Comparison of ENCODE assay signal across 8 mouse cellular contexts in the genomic region with DNA sequence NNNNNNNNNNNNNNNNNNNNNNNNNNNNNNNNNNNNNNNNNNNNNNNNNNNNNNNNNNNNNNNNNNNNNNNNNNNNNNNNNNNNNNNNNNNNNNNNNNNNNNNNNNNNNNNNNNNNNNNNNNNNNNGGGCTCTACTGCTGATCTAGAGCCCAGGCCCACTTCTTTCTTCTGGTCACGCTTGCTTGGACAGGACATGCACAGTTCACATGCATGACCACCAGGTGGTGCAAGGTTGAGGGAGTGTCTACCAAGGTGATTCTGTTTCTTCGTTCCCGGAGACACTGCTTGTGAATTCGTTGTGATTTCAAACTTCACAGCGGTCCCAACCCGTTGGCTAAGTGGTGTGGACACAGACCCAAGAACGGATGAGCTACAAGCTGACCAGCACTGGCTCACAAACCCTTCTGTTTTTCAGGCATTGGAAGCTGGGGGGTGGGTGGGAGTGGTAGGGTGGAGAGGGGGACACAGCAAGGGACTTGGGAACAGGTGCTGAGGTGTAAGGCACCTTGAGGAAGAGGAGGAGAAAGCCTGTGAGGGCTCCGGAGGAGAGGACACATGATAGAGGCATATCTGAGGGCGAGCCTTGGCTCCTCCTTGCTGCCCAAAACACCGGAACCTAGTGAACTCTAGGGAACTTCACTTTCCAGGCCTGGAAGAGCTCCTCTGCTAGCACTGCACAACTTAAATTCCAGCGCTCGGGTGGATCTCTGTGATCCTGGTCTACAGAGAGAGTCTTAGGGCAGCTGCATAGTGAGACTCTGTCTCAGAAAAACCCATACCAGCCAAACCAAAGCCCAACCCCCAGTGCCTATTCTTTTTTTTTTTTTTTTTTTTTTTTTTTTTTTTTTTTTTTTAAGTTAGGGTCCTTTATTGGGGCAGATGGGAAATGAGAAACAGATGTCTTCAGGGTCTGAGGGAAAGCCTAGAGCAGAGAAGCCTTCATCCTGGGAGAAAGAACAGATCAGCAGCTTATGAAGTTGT. TPM values are rescaled to one million over a fixed set of nuclear protein-coding genes. Genes with fewer than 3 reads are reported as not detected.
DNase-seq lines count a peak whose midpoint lies in the region; ATAC-seq lines count a peak whose summit lies in the region.

No protein-coding gene starts in this region.

- H3K27me3 ChIP-seq in heart, embryonic 14.5 days (ENCODE audit: control insufficient read depth, insufficient read depth, low read length), result no peaks in the 10 kb centered on the region
- H3K27me3 ChIP-seq in neural tube, embryonic 15.5 days (replicated peaks), result no peaks in the 10 kb centered on the region

- peak overlapping the region; percentile 74 for H3K4me2 ChIP-seq in heart, embryonic 14.5 days (ENCODE audit: low read length)
- H3K4me2 ChIP-seq in neural tube, embryonic 15.5 days, result peak overlapping the region; percentile 41

- peak overlapping the region; percentile 19 to 27; a peak in 3 of 4 replicates for H3K4me3 ChIP-seq in heart, embryonic 14.5 days (ENCODE audit: control insufficient read depth in 1 of 2, insufficient read depth in 1 of 2, low read depth in 1 of 2, low read length in 2 of 2)
- H3K4me3 ChIP-seq in neural tube, embryonic 15.5 days (replicated peaks), result 0 out of 2 replicates have a peak overlapping the region, but pooled peaks have one; percentile 5

- peaks cover 7 to 9% of the 10 kb centered on the region in 2 experiments for H3K4me1 ChIP-seq in heart, embryonic 14.5 days (ENCODE audit: control insufficient read depth in 2 of 2, insufficient read depth in 2 of 2, low read length in 2 of 2)
- H3K4me1 ChIP-seq in neural tube, embryonic 15.5 days, result peaks cover 13% of the 10 kb centered on the region

- no peaks in the 10 kb centered on the region for H3K9me3 ChIP-seq in heart, embryonic 14.5 days (ENCODE audit: control insufficient read depth, low read length)
- H3K9me3 ChIP-seq in neural tube, embryonic 15.5 days (replicated peaks), result no peaks in the 10 kb centered on the region

- peak; percentile 80 for DNase-seq in brain, adult 2 months (ENCODE audit: low read depth, low spot score)
- peak; percentile 89 for DNase-seq in kidney, postnatal 10 days
- peak; percentile 78 to 85 for DNase-seq in lung, adult 18-20 months
- DNase-seq in thymus, adult 18-20 months, result peak; percentile 32 to 63

- no peaks in the 10 kb centered on the region for H3K36me3 ChIP-seq in heart, embryonic 14.5 days (ENCODE audit: control insufficient read depth, insufficient read depth, low read length)
- no peaks in the 10 kb centered on the region for H3K36me3 ChIP-seq in neural tube, embryonic 15.5 days

- ATAC-seq in CD4-positive, CD25-positive, alpha-beta regulatory T cell, adult 4 months, result peak; percentile 69
- peak; percentile 80 for ATAC-seq in erythroblast, adult 5-6 weeks (replicated peaks; ENCODE audit: low FRiP score, poor library complexity, severe bottlenecking)
- ATAC-seq in heart, embryonic 14.5 days (ENCODE audit: insufficient number of reproducible peaks, insufficient read depth, low FRiP score, low read depth), result peak; percentile 52; the same call in 1 of the 2 replicates
- no peak for ATAC-seq in neural tube, embryonic 15.5 days (ENCODE audit: low FRiP score)

- WGBS in heart, embryonic 14.5 days, result 15% methylated on average over 12 of the region's 12 CpGs
- WGBS in neural tube, embryonic 15.5 days, result 22% methylated on average over 12 of the region's 12 CpGs

- peak overlapping the region in 1 of 2 experiments; percentile 50; a peak in 2 of 4 replicates for H3K27ac ChIP-seq in heart, embryonic 14.5 days (replicated peaks in 1 of 2; ENCODE audit: control insufficient read depth in 1 of 2, insufficient read depth in 1 of 2, low read depth in 2 of 2, low read length in 2 of 2)
- no peak overlapping the region for H3K27ac ChIP-seq in neural tube, embryonic 15.5 days (replicated peaks)

- H3K9ac ChIP-seq in heart, embryonic 14.5 days (ENCODE audit: low read length), result peak overlapping the region; percentile 65
- H3K9ac ChIP-seq in neural tube, embryonic 15.5 days (replicated peaks), result no peak overlapping the region

RNA-seq across cellular contexts. Expression of gene Smu1, which starts 16.8 kb away (rescaled TPM):
- polyA plus RNA-seq in CD4-positive, CD25-positive, alpha-beta regulatory T cell, adult 4 months (2017; shearing (Covaris generic)), result 100 to 1,000 TPM; 122 to 123 TPM
- 19.0 and 23.8 TPM in 2 replicates for total RNA-seq in erythroblast, adult 5-6 weeks (2015; ENCODE audit: low replicate concordance)
- total RNA-seq in erythroblast, adult 5-6 weeks (2017; ENCODE audit: low replicate concordance), result 24.4 and 30.8 TPM in 2 replicates
- polyA plus RNA-seq in heart, embryonic 14.5 days (2014; fragmentation: Nextera tagmentation; extraction: Ambion mirVana), result 100 and 102 TPM in 2 replicates
- polyA plus RNA-seq in neural tube, embryonic 15.5 days (2015; fragmentation: Nextera tagmentation; extraction: Ambion mirVana), result 107 and 126 TPM in 2 replicates

RNA-seq across cellular contexts. Expression of gene Dnaja1, which starts 52.6 kb away (rescaled TPM):
- polyA plus RNA-seq in CD4-positive, CD25-positive, alpha-beta regulatory T cell, adult 4 months (2017; shearing (Covaris generic)), result 100 to 1,000 TPM; 399 to 683 TPM
- 36.1 and 39.5 TPM in 2 replicates for total RNA-seq in erythroblast, adult 5-6 weeks (2015; ENCODE audit: low replicate concordance)
- total RNA-seq in erythroblast, adult 5-6 weeks (2017; ENCODE audit: low replicate concordance), result 45.3 and 78.4 TPM in 2 replicates
- polyA plus RNA-seq in heart, embryonic 14.5 days (2014; fragmentation: Nextera tagmentation; extraction: Ambion mirVana), result 218 and 239 TPM in 2 replicates
- 652 and 681 TPM in 2 replicates for polyA plus RNA-seq in neural tube, embryonic 15.5 days (2015; fragmentation: Nextera tagmentation; extraction: Ambion mirVana)
